Mouse (Mus musculus): ENCODE results near the gene Lrfn2. TPM values are rescaled to one million over a fixed set of nuclear protein-coding genes. Genes with fewer than 3 reads are reported as not detected.

Gene Lrfn2
- polyA plus RNA-seq, 1 experiment, result not detected

DNA sequence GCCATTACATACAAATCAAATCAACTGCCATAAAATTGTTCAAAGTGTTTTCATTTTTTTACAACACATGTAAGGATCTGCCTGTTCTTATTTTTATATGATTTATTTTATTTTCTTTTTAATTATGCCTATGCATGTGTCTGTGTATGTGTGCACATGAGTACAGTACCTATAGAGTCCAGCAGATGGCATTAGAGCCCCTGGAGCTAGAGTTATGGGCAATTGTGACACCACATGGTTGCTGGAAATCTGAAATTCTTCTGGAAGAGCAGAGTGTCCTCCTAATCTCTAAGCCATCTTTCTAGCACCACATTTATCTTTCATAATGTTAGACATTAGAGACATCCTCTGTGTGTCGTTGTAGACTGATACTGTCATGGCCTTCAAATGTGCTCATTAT lies 192.0 kb downstream of the Lrfn2 start:
- H3K27ac ChIP-seq (ENCODE audit: insufficient read depth, low read depth, low read length), result no peak overlapping the region
- no peaks in the 10 kb centered on the region for H3K4me1 ChIP-seq (ENCODE audit: control insufficient read depth, insufficient read depth, low read length)
- 97% methylated on average over 1 of the region's 1 CpGs for WGBS
- TF ChIP-seq POLR2A (IDR thresholded peaks at IDR 0.05; ENCODE audit: insufficient read depth, low read depth, low read length) (no peak), CTCF (IDR thresholded peaks at IDR 0.05; ENCODE audit: insufficient read depth, low read depth, low read length) (no peak)
- H3K4me3 ChIP-seq (ENCODE audit: insufficient read depth, low read depth, low read length), result no peak overlapping the region

DNA sequence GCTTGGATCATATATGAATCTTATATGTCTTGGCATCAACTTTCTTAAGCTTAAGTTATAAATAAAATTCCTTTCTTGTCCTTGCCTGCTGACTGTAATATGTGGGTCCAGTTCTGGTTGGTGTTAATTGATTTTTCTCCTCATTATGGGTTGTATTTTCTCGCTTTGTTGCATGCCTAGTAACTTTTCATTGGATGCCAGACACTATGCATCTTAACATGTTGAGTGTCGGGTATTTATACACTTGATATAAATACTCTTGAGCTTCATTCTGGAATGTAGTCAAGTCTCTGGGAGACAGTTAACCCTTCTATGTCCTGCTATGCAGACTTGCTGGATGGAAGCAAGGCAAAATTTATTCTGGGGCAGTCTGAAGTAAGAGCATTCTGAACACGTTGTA lies 192.5 kb downstream of the Lrfn2 start:
- 75% methylated on average over 3 of the region's 3 CpGs for WGBS

More for the DNA sequence above, 192.5 kb downstream of the Lrfn2 start:
- no peak overlapping the region for H3K4me3 ChIP-seq (ENCODE audit: insufficient read depth, low read depth, low read length)
- TF ChIP-seq CTCF (IDR thresholded peaks at IDR 0.05; ENCODE audit: insufficient read depth, low read depth, low read length), result no peak
- TF ChIP-seq POLR2A (IDR thresholded peaks at IDR 0.05; ENCODE audit: insufficient read depth, low read depth, low read length), result no peak
- H3K27ac ChIP-seq (ENCODE audit: insufficient read depth, low read depth, low read length), result no peak overlapping the region
- no peaks in the 10 kb centered on the region for H3K4me1 ChIP-seq (ENCODE audit: control insufficient read depth, insufficient read depth, low read length)
